Mouse (Mus musculus) spleen, adult 2 months (tissue): ENCODE measurements around the gene Hrh3. TPM values are rescaled to one million over a fixed set of nuclear protein-coding genes. Genes with fewer than 3 reads are reported as not detected.
A peak's percentile ranks its signal among the peaks of the same experiment; 100 is the strongest.

Experiments
- DNase-seq, 2 experiments: peaks; one replicate each; pipeline versions ENCODE4 v3.0.0 to v3.0.0-alpha.2; 2012 to 2021; ENCODE audit warnings: low spot score in 2 of 2, low read depth in 1 of 2
- H3K27ac ChIP-seq: fragments of 200-500 bp; 2 replicates; pipeline ENCODE4 v1.5.1; 2012; ENCODE audit warnings: low read length, inconsistent platforms; ENCODE audit not compliant: insufficient read depth
- H3K27me3 ChIP-seq: fragments of 200-500 bp; 2 replicates; pipeline ENCODE4 v1.6.1; 2012; ENCODE audit warnings: mild to moderate bottlenecking, moderate library complexity, low read length, inconsistent platforms; ENCODE audit not compliant: control insufficient read depth, insufficient read depth
- H3K36me3 ChIP-seq: fragments of 200-500 bp; 2 replicates; pipeline ENCODE4 v1.6.1; 2012; ENCODE audit warnings: mild to moderate bottlenecking, low read length, inconsistent platforms; ENCODE audit not compliant: control insufficient read depth, insufficient read depth
- H3K4me1 ChIP-seq: fragments of 200-500 bp; 2 replicates; pipeline ENCODE4 v1.6.1; 2011; ENCODE audit warnings: inconsistent platforms; ENCODE audit not compliant: control insufficient read depth, insufficient read depth, insufficient read length
- H3K4me3 ChIP-seq: fragments of 200-500 bp; 2 replicates; pipeline ENCODE4 v1.5.1; 2011; ENCODE audit warnings: mild to moderate bottlenecking, inconsistent platforms; ENCODE audit not compliant: insufficient read depth, insufficient read length; ENCODE audit errors: extremely low read depth
- CTCF ChIP-seq: fragments of 200-500 bp; IDR thresholded peaks from 2 replicates; pipeline ENCODE4 v1.5.1; 2011; ENCODE audit warnings: mild to moderate bottlenecking, inconsistent platforms; ENCODE audit not compliant: insufficient read depth, insufficient read length, insufficient replicate concordance; ENCODE audit errors: extremely low read depth
- POLR2A ChIP-seq: fragments of 200-500 bp; IDR thresholded peaks from 2 replicates; pipeline ENCODE4 v1.6.1; 2011; ENCODE audit warnings: low read depth, low read length, inconsistent platforms
- WGBS: fragments of 180-500 bp; shearing (Covaris S2); methylation state at CpG from one replicate; pipeline ENCODE4 v1.1.7; 2018; 5-methylcytosine and 5-hydroxymethylcytosine counted together
- polyA plus RNA-seq: library from polyadenylated mRNA; depleted of rRNA; stranded (reverse); fragments of >200 nt; gene quantifications from 2 replicates; pipeline ENCODE4 v1.2.3, GENCODE M21; 2012

The Hrh3 gene
- polyA plus RNA-seq, 1 experiment = not detected

GRCm38 (mm10) chr2:180117485-180118194 is 13.4 kb upstream of the Hrh3 start:
- Histone ChIP-seq H3K4me3 (no peak overlapping the region), H3K27ac (no peak overlapping the region), H3K36me3 (no peaks in the 10 kb centered on the region), H3K4me1 (peaks cover 5% of the 10 kb centered on the region; the same call in 1 of the 2 replicates), H3K27me3 (no peaks in the 10 kb centered on the region)
- DNase-seq = peak in 1 of 2 experiments; percentile 7
- TF ChIP-seq POLR2A = no peak
- TF ChIP-seq CTCF = no peak
- WGBS = 22% methylated on average over 13 of the region's 13 CpGs

- Histone ChIP-seq H3K4me1 (peaks cover 5% of the 10 kb centered on the region; the same call in 1 of the 2 replicates), H3K27ac (no peak overlapping the region), H3K36me3 (no peaks in the 10 kb centered on the region), H3K27me3 (no peaks in the 10 kb centered on the region), H3K4me3 (no peak overlapping the region)
- TF ChIP-seq POLR2A (no peak), CTCF (no peak)
- WGBS = 74% methylated on average over 8 of the region's 8 CpGs
- no peak for DNase-seq
These were observed 12.6 kb upstream of the Hrh3 start for GRCm38 (mm10) chr2:180116741-180117484.

- Histone ChIP-seq H3K27me3 (no peaks in the 10 kb centered on the region), H3K27ac (no peak overlapping the region), H3K36me3 (no peaks in the 10 kb centered on the region), H3K4me1 (peaks cover 5% of the 10 kb centered on the region; the same call in 1 of the 2 replicates), H3K4me3 (no peak overlapping the region)
- TF ChIP-seq POLR2A = no peak
- TF ChIP-seq CTCF = no peak
- WGBS = 47% methylated on average over 10 of the region's 10 CpGs
- DNase-seq = no peak
These were observed 11.8 kb upstream of the Hrh3 start for GRCm38 (mm10) chr2:180116081-180116493.

GRCm38 (mm10) chr2:180115279-180115678 is 11.0 kb upstream of the Hrh3 start:
- no peak for TF ChIP-seq CTCF
- no peak for TF ChIP-seq POLR2A
- H3K36me3 ChIP-seq = no peaks in the 10 kb centered on the region
- no peaks in the 10 kb centered on the region for H3K27me3 ChIP-seq
- H3K27ac ChIP-seq = no peak overlapping the region
- WGBS = 33% methylated on average over 6 of the region's 6 CpGs
- peaks cover 5% of the 10 kb centered on the region; the same call in 1 of the 2 replicates for H3K4me1 ChIP-seq
- no peak for DNase-seq
- H3K4me3 ChIP-seq = no peak overlapping the region

- TF ChIP-seq CTCF (no peak), POLR2A (no peak)
- no peaks in the 10 kb centered on the region for H3K27me3 ChIP-seq
- no peak overlapping the region for H3K4me3 ChIP-seq
- no peak for DNase-seq
- WGBS = 85% methylated on average over 17 of the region's 17 CpGs
- no peaks in the 10 kb centered on the region for H3K36me3 ChIP-seq
- H3K4me1 ChIP-seq = peaks cover 5% of the 10 kb centered on the region; the same call in 1 of the 2 replicates
- no peak overlapping the region for H3K27ac ChIP-seq
These were observed 9.9 kb upstream of the Hrh3 start for GRCm38 (mm10) chr2:180113909-180114890.

- Histone ChIP-seq H3K27ac (no peak overlapping the region), H3K27me3 (peaks cover 16% of the 10 kb centered on the region), H3K4me1 (peaks cover 9% of the 10 kb centered on the region), H3K36me3 (no peaks in the 10 kb centered on the region), H3K4me3 (no peak overlapping the region)
- no peak for DNase-seq
- WGBS = 32% methylated on average over 6 of the region's 6 CpGs
- TF ChIP-seq CTCF = no peak
These were observed 4.0 kb upstream of the Hrh3 start for GRCm38 (mm10) chr2:180108285-180108684.

GRCm38 (mm10) chr2:180107081-180107480 is 2.8 kb upstream of the Hrh3 start:
- no peak overlapping the region for H3K27ac ChIP-seq
- no peaks in the 10 kb centered on the region for H3K36me3 ChIP-seq
- H3K4me3 ChIP-seq = no peak overlapping the region
- no peak for DNase-seq
- WGBS = 70% methylated on average over 4 of the region's 4 CpGs
- TF ChIP-seq POLR2A (no peak), CTCF (peak; percentile 15; the same call in 1 of the 2 replicates)
- peaks cover 20% of the 10 kb centered on the region for H3K27me3 ChIP-seq
- H3K4me1 ChIP-seq = peaks cover 9% of the 10 kb centered on the region
